Mouse (Mus musculus) lung, embryonic 14.5 days (tissue): ENCODE data around the gene Hoxa10. TPM values are rescaled to one million over a fixed set of nuclear protein-coding genes. Genes with fewer than 3 reads are reported as not detected.

Experiments
- ATAC-seq: fragments of 200-750 bp; cut with Nextera tagmentation; 2 replicates; pipeline ENCODE4 v1.8.0; 2017; ENCODE audit warnings: mild to moderate bottlenecking, moderate TSS enrichment, moderate library complexity; ENCODE audit not compliant: insufficient read depth
- DNase-seq: peaks from one replicate; pipeline ENCODE4 v3.0.0-alpha.2; 2015
- H3K27ac ChIP-seq: fragments of 300-500 bp; sonication (generic); 2 replicates; pipeline ENCODE4 v1.5.1; 2014; ENCODE audit warnings: low read depth, mild to moderate bottlenecking, moderate library complexity
- H3K27me3 ChIP-seq: fragments of 300-500 bp; sonication (generic); 2 replicates; pipeline ENCODE4 v1.6.1; 2014; ENCODE audit warnings: low read length, control low read depth; ENCODE audit not compliant: insufficient read depth
- H3K36me3 ChIP-seq: fragments of 300-500 bp; sonication (generic); 2 replicates; pipeline ENCODE4 v1.6.1; 2014; ENCODE audit warnings: control low read depth; ENCODE audit not compliant: insufficient read depth
- H3K4me1 ChIP-seq: fragments of 300-500 bp; sonication (generic); 2 replicates; pipeline ENCODE4 v1.6.1; 2014; ENCODE audit warnings: antibody characterized with exemption, control low read depth; ENCODE audit not compliant: insufficient read depth
- H3K4me2 ChIP-seq: fragments of 300-500 bp; sonication (generic); 2 replicates; pipeline ENCODE4 v1.6.1; 2014; ENCODE audit warnings: mild to moderate bottlenecking
- H3K4me3 ChIP-seq: fragments of 300-500 bp; sonication (generic); 2 replicates; pipeline ENCODE4 v1.5.1; 2014; ENCODE audit warnings: low read depth, low read length
- H3K9ac ChIP-seq: fragments of 300-500 bp; sonication (generic); 2 replicates; pipeline ENCODE4 v1.6.1; 2014
- H3K9me3 ChIP-seq: fragments of 300-500 bp; sonication (generic); 2 replicates; pipeline ENCODE4 v1.6.1; 2016; ENCODE audit warnings: low read depth, low read length, control low read depth
- CTCF ChIP-seq: IDR thresholded peaks from 2 replicates; pipeline ENCODE4 v1.5.1; 2016; ENCODE audit warnings: antibody characterized with exemption, low read depth
- WGBS: fragments of 180-500 bp; shearing (Covaris S2); extraction: QIAGEN DNeasy Blood & Tissue Kit; methylation state at CpG from one replicate; pipeline ENCODE4 v1.1.7; 2014; 5-methylcytosine and 5-hydroxymethylcytosine counted together
- polyA plus RNA-seq: library from polyadenylated mRNA; unstranded; fragments of >200 nt; fragmentation: Nextera tagmentation; extraction: Ambion mirVana; gene quantifications from 2 replicates; pipeline ENCODE4 v1.2.1, GENCODE M21; 2014

The Hoxa10 gene
- polyA plus RNA-seq, 1 experiment from 2014 or later: not detected

DNA sequence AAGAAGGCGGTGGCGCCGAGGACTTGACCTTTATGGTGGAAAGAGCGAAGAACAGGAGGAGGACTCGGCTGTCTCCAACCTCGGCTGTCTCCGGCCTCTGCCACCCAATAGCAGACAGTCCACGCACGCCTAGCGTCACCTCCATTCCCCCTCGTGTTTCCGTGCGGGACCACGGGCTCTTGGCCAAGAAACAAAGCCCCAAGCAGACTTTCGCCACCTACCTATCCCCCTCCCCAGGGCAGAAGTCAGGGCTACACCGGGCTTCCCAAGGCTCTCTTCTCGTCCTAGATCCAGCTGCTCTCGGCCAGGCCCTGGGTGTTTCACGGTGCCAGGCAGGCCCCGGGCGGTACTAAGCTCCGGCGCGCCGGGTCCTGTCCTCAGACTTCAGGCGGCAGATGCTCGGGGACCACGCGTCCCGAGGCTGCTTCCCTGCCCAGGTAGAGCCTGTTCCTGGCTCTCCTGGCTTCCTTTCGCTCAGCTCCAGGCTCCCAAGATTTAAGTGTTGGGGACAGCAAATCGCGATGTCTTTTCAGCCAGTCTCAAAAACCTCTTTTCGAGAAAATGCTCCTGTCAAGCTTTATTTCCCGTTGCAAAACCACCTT is 12.2 kb upstream of the Hoxa10 start:
- no peaks in the 10 kb centered on the region for H3K4me1 ChIP-seq
- H3K4me3 ChIP-seq: 0 out of 2 replicates have a peak overlapping the region, but pooled peaks have one; percentile 3
- WGBS: 2% methylated on average over 35 of the region's 35 CpGs
- H3K27me3 ChIP-seq: peaks cover 95% of the 10 kb centered on the region
- DNase-seq (no peak), ATAC-seq (no peak)
- H3K27ac ChIP-seq: no peak overlapping the region
- H3K9ac ChIP-seq: no peak overlapping the region
- no peak overlapping the region; the same call in 1 of the 2 replicates for H3K4me2 ChIP-seq
- TF ChIP-seq CTCF: no peak
- no peaks in the 10 kb centered on the region for H3K36me3 ChIP-seq
- no peaks in the 10 kb centered on the region for H3K9me3 ChIP-seq

DNA sequence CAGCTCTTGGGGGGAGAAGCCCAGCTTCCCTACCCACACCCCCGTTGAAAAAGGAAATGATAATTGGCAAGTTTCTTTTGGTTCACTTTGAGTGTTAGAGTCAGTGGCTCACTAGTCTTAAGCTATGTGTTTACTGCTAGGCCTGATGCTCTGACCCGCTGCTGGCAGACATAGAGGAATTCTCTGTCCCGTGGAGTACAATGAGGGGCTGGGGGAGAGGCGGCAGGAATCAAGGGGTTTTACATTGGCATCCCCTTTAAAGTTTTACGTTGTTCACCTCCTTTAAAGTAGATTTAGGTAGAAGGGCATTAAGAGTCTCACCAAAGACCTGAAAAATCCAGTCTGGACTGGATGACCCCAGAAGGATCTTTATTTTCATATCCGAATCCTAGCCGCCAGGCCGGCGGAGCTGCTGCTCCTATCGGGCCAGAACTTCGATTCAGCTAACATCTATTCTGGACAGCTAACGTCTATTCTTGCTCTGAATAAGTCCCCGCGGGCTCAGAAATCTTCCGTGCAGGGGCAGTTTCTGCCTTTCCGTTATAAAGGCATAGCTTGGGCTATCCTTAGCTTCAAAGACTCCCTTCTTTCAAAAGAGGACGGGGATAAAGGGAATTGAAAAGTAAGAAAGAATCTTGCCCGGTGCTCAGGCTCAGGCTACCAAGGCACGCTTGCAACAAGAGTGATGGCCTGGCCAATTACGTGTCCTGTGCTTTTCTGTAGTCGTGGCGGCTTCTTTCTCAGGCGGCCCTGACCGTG is 11.5 kb upstream of the Hoxa10 start:
- Histone ChIP-seq H3K27me3 (peaks cover 96% of the 10 kb centered on the region), H3K4me2 (no peak overlapping the region), H3K9me3 (no peaks in the 10 kb centered on the region), H3K4me1 (no peaks in the 10 kb centered on the region), H3K27ac (no peak overlapping the region), H3K36me3 (no peaks in the 10 kb centered on the region), H3K4me3 (0 out of 2 replicates have a peak overlapping the region, but pooled peaks have one; percentile 3), H3K9ac (no peak overlapping the region)
- WGBS: 6% methylated on average over 24 of the region's 24 CpGs
- no peak for TF ChIP-seq CTCF
- ATAC-seq (no peak), DNase-seq (no peak)

DNA sequence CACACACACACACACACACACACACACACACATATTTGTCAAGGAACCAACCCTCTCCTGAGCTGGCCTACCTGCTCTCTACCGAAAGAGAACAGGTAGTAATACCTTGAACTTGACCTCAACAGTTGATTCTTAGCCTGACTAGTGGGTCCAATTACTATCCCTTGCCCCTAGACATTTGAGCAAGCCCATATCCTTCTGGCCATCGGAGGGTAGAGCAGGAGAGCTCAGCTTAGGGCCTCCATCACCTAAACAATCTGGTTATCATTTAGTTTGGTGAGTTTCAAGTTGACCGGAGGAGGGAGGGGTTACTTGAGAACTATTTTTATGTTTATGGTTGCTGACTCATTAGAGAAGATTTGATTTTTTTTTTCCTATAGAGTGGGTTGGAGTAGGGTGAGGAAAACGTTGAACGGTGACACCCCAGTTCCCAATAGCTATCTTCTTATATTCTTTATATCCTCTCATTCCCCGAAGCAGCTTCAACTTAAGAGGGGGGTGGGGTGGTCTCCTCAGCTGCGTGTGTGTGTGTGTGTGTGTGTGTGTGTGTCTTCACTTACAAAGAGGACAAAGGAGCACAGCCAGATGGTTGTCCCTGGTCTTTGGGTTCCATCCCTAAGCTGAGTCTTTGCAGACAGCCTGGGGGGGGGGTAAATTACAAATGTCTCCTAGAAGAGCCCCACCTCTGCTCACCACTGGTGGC is 10.7 kb upstream of the Hoxa10 start:
- no peak overlapping the region for H3K27ac ChIP-seq
- H3K4me2 ChIP-seq: no peak overlapping the region
- ATAC-seq (no peak), DNase-seq (no peak)
- no peaks in the 10 kb centered on the region for H3K36me3 ChIP-seq
- TF ChIP-seq CTCF: no peak
- no peak overlapping the region for H3K9ac ChIP-seq
- H3K9me3 ChIP-seq: no peaks in the 10 kb centered on the region
- H3K4me1 ChIP-seq: no peaks in the 10 kb centered on the region
- 9% methylated on average over 7 of the region's 7 CpGs for WGBS
- H3K27me3 ChIP-seq: peaks cover 97% of the 10 kb centered on the region
- H3K4me3 ChIP-seq: no peak overlapping the region

DNA sequence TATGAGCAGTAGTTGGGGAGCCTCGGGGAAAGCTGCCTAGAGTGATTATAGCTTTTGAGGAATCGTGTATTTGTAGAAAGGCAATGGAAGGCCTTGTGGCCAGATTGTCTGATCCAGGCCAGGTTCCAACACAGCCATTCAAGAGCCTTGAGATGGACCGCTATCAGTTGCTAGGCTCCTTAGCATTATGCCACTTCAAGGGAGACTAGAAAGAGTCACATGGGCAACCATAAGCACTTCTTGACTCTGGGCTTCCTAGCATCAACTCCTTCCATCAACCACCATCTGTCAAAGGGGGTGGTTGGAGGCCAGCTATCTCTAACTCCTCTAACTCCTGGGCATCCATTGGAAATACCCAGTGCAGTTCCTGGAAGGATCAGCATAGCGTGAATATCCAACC is 9.2 kb upstream of the Hoxa10 start:
- no peak for ATAC-seq
- H3K9ac ChIP-seq: no peak overlapping the region
- peaks cover 99% of the 10 kb centered on the region for H3K27me3 ChIP-seq
- DNase-seq: no peak
- no peak overlapping the region for H3K4me3 ChIP-seq
- H3K9me3 ChIP-seq: no peaks in the 10 kb centered on the region
- H3K36me3 ChIP-seq: no peaks in the 10 kb centered on the region
- no peak overlapping the region for H3K4me2 ChIP-seq
- H3K27ac ChIP-seq: no peak overlapping the region
- H3K4me1 ChIP-seq: no peaks in the 10 kb centered on the region
- TF ChIP-seq CTCF: no peak
- 4% methylated on average over 4 of the region's 4 CpGs for WGBS

DNA sequence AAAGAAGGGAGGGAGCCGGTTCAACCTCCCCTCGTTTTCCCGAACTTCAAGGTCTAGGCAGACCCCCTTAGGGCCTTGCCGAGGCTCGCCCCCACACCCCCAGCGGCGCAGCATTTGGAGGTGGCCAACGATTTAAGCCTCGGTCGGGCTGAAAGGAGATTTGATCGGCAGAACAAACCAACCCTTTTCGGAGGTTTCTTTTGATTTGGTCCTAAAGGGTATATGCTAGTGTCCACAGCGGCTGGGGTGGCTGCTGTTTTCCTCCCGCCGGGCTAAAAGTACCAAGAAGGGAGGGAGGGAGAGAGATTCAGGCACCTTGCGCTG is 8.7 kb upstream of the Hoxa10 start:
- Histone ChIP-seq H3K9me3 (no peaks in the 10 kb centered on the region), H3K4me1 (no peaks in the 10 kb centered on the region), H3K9ac (no peak overlapping the region), H3K36me3 (no peaks in the 10 kb centered on the region), H3K27me3 (peaks cover 99% of the 10 kb centered on the region), H3K27ac (no peak overlapping the region), H3K4me3 (no peak overlapping the region), H3K4me2 (no peak overlapping the region)
- DNase-seq: no peak
- WGBS: under 1% methylated on average over 16 of the region's 16 CpGs
- no peak for TF ChIP-seq CTCF
- ATAC-seq: no peak

DNA sequence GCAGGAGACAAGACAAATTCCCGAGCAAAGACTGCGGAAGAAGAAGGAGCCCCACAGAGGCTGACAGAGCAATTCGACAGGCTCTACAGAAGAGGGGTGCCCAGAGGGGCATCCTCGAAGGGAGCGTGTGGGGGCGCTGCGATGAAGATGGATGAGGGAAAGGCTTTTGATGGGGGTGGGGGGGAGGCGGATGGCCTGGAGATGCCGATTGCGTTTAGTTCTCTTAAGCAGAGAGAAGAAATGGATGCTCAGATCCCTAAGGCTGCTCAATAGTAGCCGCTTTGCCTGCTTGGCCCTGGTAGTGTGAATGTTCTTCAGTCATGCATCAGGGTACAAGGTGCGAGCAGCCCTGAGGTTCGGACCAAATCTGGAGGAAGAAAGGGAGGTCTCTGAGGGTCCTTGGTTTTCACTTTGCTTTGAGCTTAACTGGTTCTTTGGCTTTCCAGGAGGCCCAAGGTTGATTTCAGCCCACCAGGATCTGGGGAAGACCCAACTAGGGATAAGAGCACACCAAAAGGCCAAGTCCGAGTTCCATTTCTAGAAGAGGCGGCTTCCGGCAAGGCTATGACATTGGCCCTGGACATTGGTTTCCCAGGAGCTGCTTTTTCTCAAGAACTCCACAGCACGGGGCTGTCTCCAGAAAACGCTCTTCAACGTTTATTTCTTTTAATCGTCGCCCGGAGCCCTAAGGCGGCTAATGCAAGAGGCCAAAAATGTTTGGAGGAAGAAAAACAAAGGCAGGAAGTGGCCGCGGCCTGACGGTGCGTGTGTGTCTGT is 8.2 kb upstream of the Hoxa10 start:
- no peaks in the 10 kb centered on the region for H3K36me3 ChIP-seq
- DNase-seq (no peak), ATAC-seq (no peak)
- no peaks in the 10 kb centered on the region for H3K9me3 ChIP-seq
- no peak overlapping the region for H3K4me3 ChIP-seq
- no peaks in the 10 kb centered on the region for H3K4me1 ChIP-seq
- H3K9ac ChIP-seq: no peak overlapping the region
- TF ChIP-seq CTCF: no peak
- WGBS: 2% methylated on average over 27 of the region's 27 CpGs
- peaks cover 99% of the 10 kb centered on the region for H3K27me3 ChIP-seq
- H3K4me2 ChIP-seq: no peak overlapping the region
- no peak overlapping the region for H3K27ac ChIP-seq
